Mouse (Mus musculus) bone marrow macrophage, adult 2 months (primary cell): ENCODE results near the gene Kif5c. TPM values are rescaled to one million over a fixed set of nuclear protein-coding genes. Genes with fewer than 3 reads are reported as not detected.

Source experiments
- H3K27ac ChIP-seq: 2 replicates; pipeline ENCODE4 v1.5.1; 2012; ENCODE audit warnings: low read depth, low read length; ENCODE audit not compliant: insufficient read depth
- H3K4me1 ChIP-seq: 2 replicates; pipeline ENCODE4 v1.6.1; 2012; ENCODE audit warnings: low read length; ENCODE audit not compliant: control insufficient read depth, insufficient read depth
- H3K4me3 ChIP-seq: 2 replicates; pipeline ENCODE4 v1.5.1; 2012; ENCODE audit warnings: mild to moderate bottlenecking, low read length, moderate library complexity; ENCODE audit not compliant: insufficient read depth
- CTCF ChIP-seq: IDR thresholded peaks from 2 replicates; pipeline ENCODE4 v1.5.1; 2012; ENCODE audit warnings: low read depth, mild to moderate bottlenecking, low read length, moderate library complexity
- POLR2A ChIP-seq: IDR thresholded peaks from 2 replicates; pipeline ENCODE4 v1.6.1; 2012; ENCODE audit warnings: mild to moderate bottlenecking, low read depth, low read length, borderline replicate concordance
- polyA plus RNA-seq: library from polyadenylated mRNA; stranded (reverse); fragments of >200 nt; gene quantifications from 2 replicates; pipeline ENCODE4 v1.2.4, GENCODE M21; 2012; ENCODE audit not compliant: missing spikeins, insufficient read depth, insufficient read length

Kif5c gene
- polyA plus RNA-seq, 1 experiment: 7.3 TPM

DNA sequence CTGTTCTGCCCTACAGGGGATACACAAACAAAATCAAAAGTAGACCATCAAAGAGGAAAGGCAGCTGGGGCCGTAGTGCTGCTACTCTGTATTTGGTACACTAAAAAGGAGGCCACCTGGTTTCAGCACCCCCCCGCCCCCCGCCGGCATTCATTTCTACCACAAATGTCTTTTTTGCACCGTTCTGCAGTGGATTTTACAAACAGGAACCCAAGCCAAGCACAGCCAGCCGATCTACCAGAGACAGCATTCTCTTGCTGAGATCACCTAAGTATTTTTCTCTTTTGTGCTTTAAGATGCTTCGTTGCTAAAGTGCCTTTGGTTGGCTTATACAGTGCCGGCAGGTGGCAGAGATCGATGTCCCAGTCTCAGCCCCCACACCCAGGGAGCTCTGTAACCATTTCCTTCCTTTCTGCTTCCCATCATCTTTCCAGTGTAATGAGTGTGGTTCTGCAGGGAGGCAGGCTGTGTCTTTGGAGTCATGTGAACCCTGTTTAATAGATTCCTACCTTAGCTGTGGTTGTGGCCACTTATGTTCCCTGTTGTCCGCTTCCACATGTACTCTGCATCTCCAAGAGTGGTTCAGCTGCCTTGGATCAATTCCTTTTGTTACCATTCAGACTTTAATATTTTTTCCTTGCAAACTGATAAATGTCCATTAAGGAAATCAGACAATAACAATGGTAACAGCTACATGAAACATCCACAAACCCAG is 110.0 kb downstream of the Kif5c start:
- Histone ChIP-seq H3K4me3 (no peak overlapping the region), H3K27ac (no peak overlapping the region), H3K4me1 (peaks cover 2% of the 10 kb centered on the region)
- TF ChIP-seq CTCF: no peak
- no peak for TF ChIP-seq POLR2A

DNA sequence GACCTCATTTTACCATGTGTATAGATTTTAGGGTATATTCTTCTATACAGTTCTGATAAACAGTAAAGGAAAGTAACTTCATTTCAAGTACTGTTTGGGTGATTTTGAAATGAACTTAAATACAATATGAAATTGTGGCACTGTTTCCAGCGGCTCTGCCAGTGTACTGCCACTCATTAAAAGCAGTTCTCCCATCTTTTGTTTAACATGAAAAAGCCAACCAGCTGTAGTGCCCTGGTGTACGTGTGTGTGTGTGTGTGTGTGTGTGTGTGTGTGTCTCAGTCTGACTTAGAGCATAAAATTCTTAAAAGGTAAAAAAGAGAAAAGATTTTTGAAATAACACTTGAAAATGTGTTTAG is 110.5 kb downstream of the Kif5c start:
- Histone ChIP-seq H3K4me3 (no peak overlapping the region), H3K4me1 (peaks cover 2% of the 10 kb centered on the region), H3K27ac (no peak overlapping the region)
- TF ChIP-seq CTCF (no peak), POLR2A (no peak)

DNA sequence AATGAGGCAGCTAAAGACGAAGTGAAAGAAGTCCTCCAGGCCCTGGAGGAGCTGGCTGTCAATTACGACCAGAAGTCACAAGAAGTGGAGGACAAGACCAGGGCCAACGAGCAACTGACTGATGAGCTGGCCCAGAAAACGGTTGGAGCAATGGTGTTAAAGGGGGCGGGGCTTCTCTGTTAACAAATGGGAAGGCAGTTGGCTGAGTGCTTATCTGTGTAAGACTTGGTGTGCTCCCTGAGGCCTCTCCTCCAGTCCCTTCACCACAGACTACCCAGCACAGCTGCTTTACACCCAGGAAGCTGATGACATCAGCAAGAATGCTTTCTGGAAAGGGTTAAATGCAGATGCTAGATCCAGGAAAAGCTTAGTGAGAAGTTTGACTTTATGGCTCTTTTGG is 111.1 kb downstream of the Kif5c start:
- no peak overlapping the region for H3K4me3 ChIP-seq

DNA sequence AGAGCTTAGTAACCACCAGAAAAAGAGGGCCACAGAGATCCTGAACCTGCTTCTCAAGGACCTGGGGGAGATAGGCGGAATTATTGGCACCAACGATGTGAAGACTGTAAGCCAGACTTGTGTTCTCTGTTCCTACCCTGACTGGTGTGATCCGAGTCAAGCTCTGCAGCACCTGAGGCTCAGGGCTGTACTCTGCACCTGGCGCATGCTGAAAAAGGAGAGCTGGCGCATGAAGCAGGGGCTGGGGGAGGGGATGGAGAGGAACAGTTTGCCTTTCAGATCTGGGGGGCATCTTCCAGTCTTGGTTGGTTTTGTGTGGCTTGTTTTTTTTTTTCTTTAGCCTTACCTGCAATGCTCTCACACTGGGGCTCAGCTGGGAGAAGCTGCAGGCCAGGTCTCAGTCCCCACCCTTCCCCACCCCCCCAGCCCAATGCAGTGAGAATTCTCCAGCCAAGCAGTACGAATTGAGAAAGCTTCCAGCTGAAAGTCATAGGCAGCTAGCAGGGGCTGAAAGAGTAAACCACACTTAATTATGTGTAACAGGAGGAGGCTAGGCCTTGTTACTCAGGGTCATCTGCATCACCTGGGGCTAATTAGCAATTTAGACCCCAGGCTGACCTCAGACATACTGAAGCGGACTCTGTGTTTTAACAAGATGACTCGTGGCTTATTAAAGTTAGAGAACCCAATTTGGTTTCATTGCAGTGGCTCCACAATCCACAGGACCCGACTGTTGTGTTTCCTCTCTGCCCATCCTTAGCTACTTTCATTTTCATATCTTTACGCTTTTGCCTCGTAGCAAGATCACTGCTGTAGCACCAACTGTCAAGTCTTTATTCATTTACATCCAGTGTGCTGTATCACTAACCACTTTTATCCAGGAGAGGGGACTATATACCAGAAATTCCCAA is 113.9 kb downstream of the Kif5c start:
- Histone ChIP-seq H3K4me3 (peak overlapping the region; percentile 24; the same call in 1 of the 2 replicates), H3K27ac (no peak overlapping the region), H3K4me1 (peaks cover 2% of the 10 kb centered on the region)
- TF ChIP-seq CTCF: no peak
- TF ChIP-seq POLR2A: no peak

More for the DNA sequence above, 111.1 kb downstream of the Kif5c start:
- H3K4me1 ChIP-seq: peaks cover 2% of the 10 kb centered on the region
- no peak overlapping the region for H3K27ac ChIP-seq
- TF ChIP-seq CTCF (no peak), POLR2A (no peak)

DNA sequence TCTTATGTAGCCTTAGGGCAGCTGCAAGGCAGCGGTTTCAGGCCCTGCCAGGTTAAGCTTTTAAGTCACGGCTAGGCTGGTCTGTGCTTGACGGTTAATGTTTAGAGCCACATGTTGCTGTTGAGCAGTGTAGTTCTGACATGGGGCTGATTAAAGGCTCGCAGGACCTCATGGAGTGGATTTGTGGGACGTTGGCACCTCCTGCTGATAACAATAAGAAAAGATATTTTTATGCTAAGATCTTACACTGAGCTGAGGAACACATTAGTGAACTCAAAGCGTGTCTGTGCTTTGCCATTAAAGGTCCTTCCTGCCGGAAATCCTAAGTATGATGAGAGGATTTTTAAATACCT is 114.5 kb downstream of the Kif5c start:
- TF ChIP-seq CTCF (no peak), POLR2A (no peak)
- Histone ChIP-seq H3K27ac (no peak overlapping the region), H3K4me3 (peak overlapping the region; percentile 24; the same call in 1 of the 2 replicates), H3K4me1 (peaks cover 2% of the 10 kb centered on the region)

DNA sequence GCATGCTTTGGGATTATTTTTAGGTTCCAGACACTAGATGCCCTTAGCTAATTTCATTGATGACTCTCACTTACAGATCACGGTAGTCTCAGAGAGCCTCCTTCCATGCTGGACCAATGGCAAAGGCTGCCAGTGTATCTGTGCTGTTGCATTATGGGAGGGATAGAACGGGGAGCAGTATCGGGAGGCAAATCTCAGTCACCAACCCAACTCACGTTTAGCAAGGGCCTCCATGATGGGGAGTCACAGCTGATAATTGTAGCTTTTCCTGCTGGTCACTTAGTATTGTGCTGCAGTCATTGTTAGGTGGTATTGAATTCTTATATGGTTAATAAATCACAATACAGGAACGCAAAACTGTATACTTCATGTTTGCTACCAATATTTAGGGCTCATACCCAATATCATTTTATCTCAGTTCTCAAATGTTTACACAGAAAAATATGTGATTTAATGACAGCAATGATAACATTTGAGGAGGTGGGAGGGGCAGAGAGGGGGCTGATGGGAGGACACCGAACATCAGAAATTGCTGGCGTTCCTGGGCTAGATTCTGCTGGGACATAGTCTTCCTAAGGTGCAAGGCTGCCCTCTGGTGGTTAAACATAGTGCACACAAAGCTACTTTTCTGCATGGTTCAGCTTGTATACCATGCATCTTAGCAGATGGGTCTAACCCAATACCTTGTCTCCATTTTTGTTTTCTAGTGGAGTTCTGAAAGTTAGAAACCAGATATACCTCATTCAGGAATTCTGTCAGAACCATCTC is 115.1 kb downstream of the Kif5c start:
- H3K4me1 ChIP-seq: peaks cover 2% of the 10 kb centered on the region
- peak; percentile 50; the same call in 1 of the 2 replicates for TF ChIP-seq CTCF
- TF ChIP-seq POLR2A: no peak
- no peak overlapping the region for H3K4me3 ChIP-seq
- no peak overlapping the region for H3K27ac ChIP-seq

DNA sequence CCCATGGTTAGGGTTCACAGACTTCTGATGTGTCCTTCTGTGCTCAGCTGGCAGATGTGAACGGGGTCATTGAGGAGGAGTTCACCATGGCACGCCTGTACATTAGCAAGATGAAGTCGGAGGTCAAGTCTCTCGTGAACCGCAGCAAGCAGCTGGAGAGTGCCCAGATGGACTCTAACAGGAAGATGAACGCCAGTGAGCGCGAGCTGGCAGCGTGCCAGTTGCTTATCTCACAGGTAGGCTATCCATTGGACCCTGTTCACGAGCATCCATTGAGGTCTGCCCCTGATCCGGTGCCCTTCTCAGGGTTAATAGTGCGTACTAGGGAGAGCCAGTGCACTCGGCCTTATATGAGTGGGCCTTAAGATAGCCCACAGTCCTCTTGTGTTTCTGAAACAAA is 116.3 kb downstream of the Kif5c start:
- TF ChIP-seq POLR2A (no peak), CTCF (no peak)
- Histone ChIP-seq H3K4me1 (peaks cover 2% of the 10 kb centered on the region), H3K4me3 (no peak overlapping the region), H3K27ac (no peak overlapping the region)

DNA sequence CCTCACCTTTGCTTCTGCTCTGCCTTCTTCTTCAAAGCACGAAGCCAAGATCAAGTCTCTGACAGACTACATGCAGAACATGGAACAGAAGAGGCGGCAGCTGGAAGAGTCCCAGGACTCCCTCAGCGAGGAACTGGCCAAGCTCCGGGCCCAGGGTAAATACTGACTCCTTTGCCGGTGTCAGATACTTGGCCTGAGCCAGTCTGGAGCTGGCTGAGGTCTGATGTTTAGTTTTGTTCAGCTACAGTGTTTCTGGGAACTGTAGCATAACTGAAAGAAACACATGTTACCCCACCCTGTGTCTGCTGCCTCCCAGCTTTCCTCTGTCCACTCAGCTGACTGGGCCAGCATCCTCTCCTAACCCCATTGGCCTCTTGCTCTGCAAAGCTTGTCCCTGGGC is 119.9 kb downstream of the Kif5c start:
- peaks cover 17% of the 10 kb centered on the region for H3K4me1 ChIP-seq
- TF ChIP-seq CTCF: no peak
- no peak for TF ChIP-seq POLR2A
- H3K27ac ChIP-seq: no peak overlapping the region
- no peak overlapping the region for H3K4me3 ChIP-seq

DNA sequence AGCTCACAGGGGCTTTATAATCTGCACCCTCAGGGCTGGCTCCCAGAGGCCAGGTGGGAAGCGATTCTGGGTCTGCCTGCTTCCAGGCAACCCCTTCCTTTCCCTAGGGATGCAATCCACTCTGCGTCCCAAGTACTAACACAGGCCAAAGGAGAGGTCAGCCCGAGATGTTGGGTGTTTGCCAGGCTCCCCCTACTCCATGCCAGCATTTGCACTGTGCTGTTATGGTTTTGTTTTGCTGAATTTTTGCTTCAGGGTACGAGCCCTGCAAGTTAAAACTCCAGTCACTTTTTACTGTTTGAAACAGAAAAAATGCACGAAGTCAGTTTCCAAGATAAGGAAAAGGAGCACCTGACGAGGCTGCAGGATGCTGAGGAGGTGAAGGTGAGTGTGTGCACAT is 121.9 kb downstream of the Kif5c start:
- no peak overlapping the region for H3K27ac ChIP-seq
- peaks cover 25% of the 10 kb centered on the region for H3K4me1 ChIP-seq
- TF ChIP-seq CTCF: no peak
- no peak for TF ChIP-seq POLR2A
- no peak overlapping the region for H3K4me3 ChIP-seq
